Mouse (Mus musculus) stomach, embryonic 16.5 days (tissue): ENCODE measurements around the gene Rcor2. TPM values are rescaled to one million over a fixed set of nuclear protein-coding genes. Genes with fewer than 3 reads are reported as not detected.

ENCODE experiments used
- ATAC-seq: fragments of 200-750 bp; cut with Nextera tagmentation; 2 replicates; pipeline ENCODE4 v1.8.0; 2017; ENCODE audit warnings: moderate number of reproducible peaks, moderate TSS enrichment; ENCODE audit not compliant: insufficient read depth, low FRiP score
- H3K27ac ChIP-seq: fragments of 300-500 bp; sonication (generic); 2 replicates; pipeline ENCODE4 v1.5.1; 2014; ENCODE audit warnings: low read length
- H3K27me3 ChIP-seq: fragments of 300-500 bp; sonication (generic); 2 replicates; pipeline ENCODE4 v1.6.1; 2014; ENCODE audit warnings: low read length, control low read depth, mixed read lengths; ENCODE audit not compliant: control insufficient read depth, insufficient read depth
- H3K36me3 ChIP-seq: fragments of 300-500 bp; sonication (generic); 2 replicates; pipeline ENCODE4 v1.6.1; 2014; ENCODE audit warnings: low read length; ENCODE audit not compliant: control insufficient read depth, insufficient read depth
- H3K4me1 ChIP-seq: fragments of 300-500 bp; sonication (generic); 2 replicates; pipeline ENCODE4 v1.6.1; 2014; ENCODE audit warnings: low read length, control low read depth, mixed read lengths; ENCODE audit not compliant: control insufficient read depth, insufficient read depth
- H3K4me2 ChIP-seq: fragments of 300-500 bp; sonication (generic); 2 replicates; pipeline ENCODE4 v1.6.1; 2014; ENCODE audit warnings: low read depth, low read length, mixed read lengths
- H3K4me3 ChIP-seq: fragments of 300-500 bp; sonication (generic); replicated peaks from 2 replicates; pipeline ENCODE4 v1.5.1; 2014; ENCODE audit warnings: mild to moderate bottlenecking, low read length
- H3K9ac ChIP-seq: fragments of 300-500 bp; sonication (generic); 2 replicates; pipeline ENCODE4 v1.6.1; 2014; ENCODE audit warnings: low read length
- H3K9me3 ChIP-seq: fragments of 300-500 bp; sonication (generic); replicated peaks from 2 replicates; pipeline ENCODE4 v1.6.1; 2016; ENCODE audit warnings: low read length, control low read depth; ENCODE audit not compliant: control insufficient read depth
- WGBS: fragments of 180-500 bp; shearing (Covaris S2); extraction: QIAGEN DNeasy Blood & Tissue Kit; methylation state at CpG from one replicate; pipeline ENCODE4 v1.1.7; 2014; 5-methylcytosine and 5-hydroxymethylcytosine counted together
- polyA plus RNA-seq: library from polyadenylated mRNA; unstranded; fragments of >200 nt; fragmentation: Nextera tagmentation; extraction: Ambion mirVana; gene quantifications from 2 replicates; pipeline ENCODE4 v1.2.1, GENCODE M21; 2015

Gene Rcor2
- polyA plus RNA-seq, 1 experiment from 2014 or later = 5.4 TPM

- H3K27ac ChIP-seq = no peak overlapping the region
- H3K4me3 ChIP-seq = no peak overlapping the region
- no peak for ATAC-seq
- H3K4me2 ChIP-seq = no peak overlapping the region
- WGBS = 84% methylated on average over 9 of the region's 9 CpGs
- peaks cover 5% of the 10 kb centered on the region; the same call in 1 of the 2 replicates for H3K36me3 ChIP-seq
- no peak overlapping the region for H3K9ac ChIP-seq
- H3K9me3 ChIP-seq = no peaks in the 10 kb centered on the region
- no peaks in the 10 kb centered on the region for H3K27me3 ChIP-seq
- H3K4me1 ChIP-seq = peaks cover 8% of the 10 kb centered on the region
Observed at GRCm38 (mm10) chr19:7235461-7235860, 31.7 kb upstream of the Rcor2 start.

GRCm38 (mm10) chr19:7236011-7236410, 31.1 kb upstream of the Rcor2 start:
- H3K4me3 ChIP-seq = no peak overlapping the region
- no peak overlapping the region for H3K4me2 ChIP-seq
- WGBS = 92% methylated on average over 2 of the region's 2 CpGs
- H3K4me1 ChIP-seq = peaks cover 8% of the 10 kb centered on the region
- no peak for ATAC-seq
- H3K9me3 ChIP-seq = no peaks in the 10 kb centered on the region
- no peak overlapping the region for H3K9ac ChIP-seq
- H3K36me3 ChIP-seq = peaks cover 5% of the 10 kb centered on the region; the same call in 1 of the 2 replicates
- H3K27ac ChIP-seq = no peak overlapping the region
- H3K27me3 ChIP-seq = no peaks in the 10 kb centered on the region

GRCm38 (mm10) chr19:7236742-7237141, 30.4 kb upstream of the Rcor2 start:
- H3K4me2 ChIP-seq = no peak overlapping the region
- no peaks in the 10 kb centered on the region for H3K9me3 ChIP-seq
- H3K4me1 ChIP-seq = peaks cover 11% of the 10 kb centered on the region
- peaks cover 5% of the 10 kb centered on the region; the same call in 1 of the 2 replicates for H3K36me3 ChIP-seq
- no peaks in the 10 kb centered on the region for H3K27me3 ChIP-seq
- no peak overlapping the region for H3K9ac ChIP-seq
- 88% methylated on average over 4 of the region's 4 CpGs for WGBS
- H3K27ac ChIP-seq = no peak overlapping the region
- H3K4me3 ChIP-seq = no peak overlapping the region
- ATAC-seq = no peak

- WGBS = 81% methylated on average over 3 of the region's 3 CpGs
- peak overlapping the region; percentile 91 for H3K9ac ChIP-seq
- no peak for ATAC-seq
Observed at GRCm38 (mm10) chr19:7239574-7239973, 27.6 kb upstream of the Rcor2 start.

GRCm38 (mm10) chr19:7240291-7240690, 26.8 kb upstream of the Rcor2 start:
- peak; percentile 11; the same call in 1 of the 2 replicates for ATAC-seq
- H3K36me3 ChIP-seq = no peaks in the 10 kb centered on the region

More at GRCm38 (mm10) chr19:7239574-7239973, 27.6 kb upstream of the Rcor2 start:
- no peaks in the 10 kb centered on the region for H3K27me3 ChIP-seq
- no peaks in the 10 kb centered on the region for H3K9me3 ChIP-seq
- H3K4me3 ChIP-seq = peak overlapping the region; percentile 79
- no peaks in the 10 kb centered on the region for H3K36me3 ChIP-seq
- H3K4me1 ChIP-seq = peaks cover 11% of the 10 kb centered on the region
- peak overlapping the region; percentile 94 for H3K4me2 ChIP-seq
- no peak overlapping the region; the same call in 1 of the 2 replicates for H3K27ac ChIP-seq

GRCm38 (mm10) chr19:7240782-7241690, 26.1 kb upstream of the Rcor2 start, which contains the start of gene Naa40:
Naa40 (minus strand) TSS chr19:7241183.
- Histone ChIP-seq H3K36me3 (no peaks in the 10 kb centered on the region), H3K4me3 (peak within 1 kb of the TSS; percentile 79), H3K27me3 (no peaks in the 10 kb centered on the region), H3K4me1 (peaks cover 11% of the 10 kb centered on the region), H3K4me2 (peak within 1 kb of the TSS; percentile 94), H3K27ac (peak within 1 kb of the TSS; percentile 81), H3K9me3 (no peaks in the 10 kb centered on the region), H3K9ac (peak within 1 kb of the TSS; percentile 91)
- under 1% methylated on average over 63 of the region's 80 CpGs for WGBS
- ATAC-seq = peak; percentile 98

More at GRCm38 (mm10) chr19:7240291-7240690, 26.8 kb upstream of the Rcor2 start:
- Histone ChIP-seq H3K27me3 (no peaks in the 10 kb centered on the region), H3K9ac (peak overlapping the region; percentile 91), H3K27ac (peak overlapping the region; percentile 81), H3K4me3 (peak overlapping the region; percentile 79), H3K9me3 (no peaks in the 10 kb centered on the region), H3K4me1 (peaks cover 11% of the 10 kb centered on the region), H3K4me2 (peak overlapping the region; percentile 94)
- WGBS = under 1% methylated on average over 13 of the region's 13 CpGs

- Histone ChIP-seq H3K9ac (no peak overlapping the region), H3K27ac (no peak overlapping the region), H3K4me1 (0 out of 2 replicates have a peak, but pooled peaks cover 3% of the 10 kb centered on the region), H3K27me3 (no peaks in the 10 kb centered on the region), H3K4me3 (no peak overlapping the region), H3K4me2 (no peak overlapping the region), H3K36me3 (no peaks in the 10 kb centered on the region), H3K9me3 (no peaks in the 10 kb centered on the region)
- peak; percentile 38; the same call in 1 of the 2 replicates for ATAC-seq
- 65% methylated on average over 3 of the region's 3 CpGs for WGBS
Observed at GRCm38 (mm10) chr19:7246021-7246420, 21.1 kb upstream of the Rcor2 start.

GRCm38 (mm10) chr19:7257881-7258280, 9.2 kb upstream of the Rcor2 start:
- no peaks in the 10 kb centered on the region for H3K27me3 ChIP-seq
- 70% methylated on average over 5 of the region's 5 CpGs for WGBS
- H3K36me3 ChIP-seq = no peaks in the 10 kb centered on the region
- no peak overlapping the region for H3K4me3 ChIP-seq
- no peak overlapping the region for H3K9ac ChIP-seq
- no peaks in the 10 kb centered on the region for H3K9me3 ChIP-seq
- no peak overlapping the region for H3K4me2 ChIP-seq
- H3K4me1 ChIP-seq = no peaks in the 10 kb centered on the region
- 0 out of 2 replicates have a peak, but pooled peaks have one; percentile 44 for ATAC-seq
- H3K27ac ChIP-seq = no peak overlapping the region

GRCm38 (mm10) chr19:7261476-7261875, 5.6 kb upstream of the Rcor2 start:
- H3K4me3 ChIP-seq = no peak overlapping the region
- no peaks in the 10 kb centered on the region for H3K27me3 ChIP-seq
- no peak overlapping the region for H3K4me2 ChIP-seq
- H3K36me3 ChIP-seq = no peaks in the 10 kb centered on the region
- peaks cover 23% of the 10 kb centered on the region for H3K4me1 ChIP-seq
- no peak overlapping the region for H3K27ac ChIP-seq
- no peaks in the 10 kb centered on the region for H3K9me3 ChIP-seq
- no peak for ATAC-seq
- no peak overlapping the region for H3K9ac ChIP-seq
- 92% methylated on average over 1 of the region's 1 CpGs for WGBS
